In the genomic region with DNA sequence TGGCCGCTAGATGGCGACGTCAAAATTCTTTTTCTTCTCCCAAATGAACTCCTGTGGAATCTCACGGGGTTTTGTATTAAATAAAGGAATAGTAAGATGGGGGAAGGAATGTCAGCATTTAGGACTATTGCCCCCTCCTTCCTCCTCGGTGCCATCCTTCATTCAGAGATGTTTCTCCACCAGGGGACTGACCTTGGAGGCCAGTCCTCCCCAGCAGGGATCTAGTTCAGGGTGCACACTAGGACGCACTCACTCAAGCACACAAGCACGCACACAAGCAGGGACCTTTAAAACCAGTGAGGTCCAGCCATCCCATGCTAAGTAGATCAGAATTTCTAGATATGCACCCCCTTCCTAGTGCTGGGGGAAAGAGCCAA, we compare ENCODE assay signal across 11 mouse cellular contexts. TPM values are rescaled to one million over a fixed set of nuclear protein-coding genes. Genes with fewer than 3 reads are reported as not detected.
DNase-seq lines count a peak whose midpoint lies in the region; ATAC-seq and TF ChIP-seq lines count a peak whose summit lies in the region.
"Not testable (repeated sequence)": the region's sequence is repeated elsewhere in the genome, so short reads cannot be mapped to it uniquely, and the experiment has no call there.
"Had no signal": no experiment of that assay in that cellular context is flagged by ENCODE, and none has a peak within 500 bp of the region (broad histone marks: within the 10 kb centered on the region; RNA-seq: fewer than 3 reads in every experiment).

No protein-coding gene starts in this region.

- not testable (repeated sequence) for H3K9me3 ChIP-seq in forebrain, embryonic 15.5 days; lung, postnatal 0 days (ENCODE audit: low read length)

- peak; percentile 70 for ATAC-seq in forebrain, embryonic 15.5 days (replicated peaks)
- not testable (repeated sequence) for ATAC-seq in lung, postnatal 0 days

- peak; percentile 32 for DNase-seq in adrenal gland, postnatal 10 days
- DNase-seq in heart, postnatal 10 days, result peak; percentile 60 to 66
- peak; percentile 62 to 63 for DNase-seq in kidney, adult 8-10 months
- DNase-seq in layer of hippocampus, postnatal 36 days, result peak; percentile 66 to 69
- not testable (repeated sequence) for DNase-seq in lung, postnatal 0 days (ENCODE audit: low spot score)
- DNase-seq in ovary, adult 18-20 months (ENCODE audit: low spot score), result peak; percentile 38
- DNase-seq in thymus, postnatal 14 days, result peak; percentile 19

- H3K4me2 ChIP-seq in forebrain, embryonic 15.5 days (replicated peaks); lung, postnatal 0 days (replicated peaks; ENCODE audit: low read depth, low read length): not testable (repeated sequence)

- 26% methylated on average over 6 of the region's 7 CpGs for WGBS in forebrain, embryonic 15.5 days
- WGBS in lung, postnatal 0 days, result 17% methylated on average over 2 of the region's 7 CpGs

- H3K36me3 ChIP-seq in forebrain, embryonic 15.5 days; lung, postnatal 0 days (ENCODE audit: insufficient read depth, low read length): not testable (repeated sequence)

- H3K4me1 ChIP-seq in forebrain, embryonic 15.5 days; lung, postnatal 0 days (ENCODE audit: insufficient read depth, low read depth, low read length): not testable (repeated sequence)

- H3K27me3 ChIP-seq in forebrain, embryonic 15.5 days; lung, postnatal 0 days (replicated peaks; ENCODE audit: insufficient read depth, low read length): not testable (repeated sequence)

- intact Hi-C loops in heart, postnatal 10 days (cut with DNase I), result not testable (repeated sequence)

- peak; percentile 23; the same call in 1 of the 2 replicates for TF ChIP-seq CTCF in lung, postnatal 0 days (IDR thresholded peaks at IDR 0.05)

- H3K4me3 ChIP-seq in forebrain, embryonic 15.5 days; lung, postnatal 0 days (ENCODE audit: low read depth, low read length): not testable (repeated sequence)

- H3K27ac ChIP-seq in forebrain, embryonic 15.5 days (replicated peaks); lung, postnatal 0 days (ENCODE audit: low read length): not testable (repeated sequence)

- not testable (repeated sequence) for H3K9ac ChIP-seq in forebrain, embryonic 15.5 days (replicated peaks); lung, postnatal 0 days (replicated peaks; ENCODE audit: low read depth)

- TF ChIP-seq EP300 in lung, postnatal 0 days (IDR thresholded peaks at IDR 0.05), result not testable (repeated sequence)

RNA-seq across cellular contexts. Expression of a gene that starts 26.3 kb away (rescaled TPM):
- under 1 TPM in 1 of 2 experiments, not detected in 1; 0.36 TPM for total RNA-seq in adrenal gland, postnatal 10 days (2021)
- polyA plus RNA-seq in forebrain, embryonic 15.5 days (2015; fragmentation: Nextera tagmentation; extraction: Ambion mirVana), result 0.11 TPM in 1 of 2 replicates, not detected in the other
- under 1 TPM; 0.12 to 0.20 TPM for total RNA-seq in heart, postnatal 10 days (2021)
- 1 to 10 TPM in 1 of 2 experiments, under 1 TPM in 1; 0.72 to 1.8 TPM for total RNA-seq in layer of hippocampus, postnatal 36 days (2021)
- not detected in 2 replicates for polyA plus RNA-seq in lung, postnatal 0 days (2015; fragmentation: Nextera tagmentation; extraction: Ambion mirVana)
- polyA plus RNA-seq: erythroblast, embryonic 14.5 days; heart, embryonic 15.5 days; limb, embryonic 15.5 days had no signal
